Mouse (Mus musculus): ENCODE measurements around the gene Naa38. TPM values are rescaled to one million over a fixed set of nuclear protein-coding genes. Genes with fewer than 3 reads are reported as not detected.

Gene Naa38
- polyA plus RNA-seq, 1 experiment: 222 TPM

DNA sequence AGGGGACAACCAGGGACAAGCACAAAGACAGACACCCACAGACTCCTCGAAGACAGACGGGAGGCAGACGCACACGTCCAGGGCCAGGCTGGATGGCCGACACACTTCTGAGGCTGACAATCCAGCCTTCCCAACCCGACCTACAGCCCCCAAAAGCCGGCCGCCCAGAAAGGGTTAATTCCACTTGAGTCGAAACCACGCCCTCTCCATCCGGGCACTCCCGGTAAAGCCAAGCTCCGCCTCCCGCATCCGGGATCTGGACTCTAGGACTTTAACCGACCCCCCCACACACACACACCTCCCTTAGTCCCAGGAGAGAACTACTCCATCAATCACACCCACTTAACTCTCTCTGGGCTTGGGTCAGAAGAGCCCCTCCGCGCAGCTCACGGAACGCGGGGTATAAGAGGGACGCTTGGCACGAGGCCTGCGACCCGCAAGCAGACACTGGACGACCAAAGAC lies 15.8 kb downstream of the Naa38 start:
- TF ChIP-seq POLR2A (IDR thresholded peaks at IDR 0.05; ENCODE audit: extremely low read depth, insufficient read depth, low read length) (peak; percentile 67; the same call in 1 of the 2 replicates), CTCF (IDR thresholded peaks at IDR 0.05; ENCODE audit: extremely low read depth, insufficient read depth, low read length) (no peak)
- Histone ChIP-seq H3K4me3 (ENCODE audit: insufficient read depth, low read length) (peak overlapping the region; percentile 63), H3K27ac (ENCODE audit: insufficient read depth, low read length) (peak overlapping the region; percentile 94), H3K4me1 (ENCODE audit: control insufficient read depth, insufficient read depth, low read length) (peaks cover 6% of the 10 kb centered on the region)

DNA sequence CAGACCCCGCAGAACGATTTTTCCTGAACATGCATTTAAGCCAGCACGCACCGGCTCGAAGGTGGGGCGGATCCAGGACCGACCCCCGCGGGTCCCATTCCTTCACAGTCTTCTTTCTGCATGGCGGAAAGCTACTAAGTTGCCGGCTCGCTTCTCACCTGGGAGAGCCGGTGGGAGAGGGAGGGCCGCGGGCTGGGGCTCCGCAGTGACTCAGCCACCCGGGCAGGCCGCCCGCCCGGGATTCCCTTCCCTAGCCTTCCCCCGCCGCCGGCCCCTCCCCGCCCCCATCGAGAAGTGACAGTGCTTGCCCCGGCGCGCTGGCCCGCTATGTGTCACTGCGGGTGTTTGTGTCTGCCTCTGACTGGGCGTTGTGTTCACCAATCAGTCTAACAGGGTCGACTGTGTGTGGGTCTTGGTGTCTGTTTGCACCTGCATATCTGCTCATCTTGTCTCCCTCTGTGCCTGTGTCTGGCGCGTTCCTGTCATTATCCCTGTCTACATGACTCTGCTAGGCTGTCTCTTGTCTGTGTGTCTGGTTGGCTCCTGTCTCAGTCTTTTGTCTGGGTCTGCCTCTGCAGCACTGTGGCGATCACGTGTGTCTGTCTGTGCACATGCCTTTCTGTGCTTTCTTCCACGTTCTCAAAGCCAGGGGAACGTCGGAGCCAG lies 16.4 kb downstream of the Naa38 start:
- H3K27ac ChIP-seq (ENCODE audit: insufficient read depth, low read length): peak overlapping the region; percentile 85
- H3K4me1 ChIP-seq (ENCODE audit: control insufficient read depth, insufficient read depth, low read length): peaks cover 6% of the 10 kb centered on the region
- H3K4me3 ChIP-seq (ENCODE audit: insufficient read depth, low read length): peak overlapping the region; percentile 63
- TF ChIP-seq POLR2A (IDR thresholded peaks at IDR 0.05; ENCODE audit: extremely low read depth, insufficient read depth, low read length) (peak; percentile 72), CTCF (IDR thresholded peaks at IDR 0.05; ENCODE audit: extremely low read depth, insufficient read depth, low read length) (no peak)

GRCm38 (mm10) chr11:69412548-69412947 lies 17.3 kb downstream of the Naa38 start:
- peak overlapping the region; percentile 63; the same call in 1 of the 2 replicates for H3K4me3 ChIP-seq (ENCODE audit: insufficient read depth, low read length)
- no peak overlapping the region for H3K27ac ChIP-seq (ENCODE audit: insufficient read depth, low read length)
- TF ChIP-seq CTCF (IDR thresholded peaks at IDR 0.05; ENCODE audit: extremely low read depth, insufficient read depth, low read length): no peak
- no peak for TF ChIP-seq POLR2A (IDR thresholded peaks at IDR 0.05; ENCODE audit: extremely low read depth, insufficient read depth, low read length)
- H3K4me1 ChIP-seq (ENCODE audit: control insufficient read depth, insufficient read depth, low read length): peaks cover 6% of the 10 kb centered on the region

GRCm38 (mm10) chr11:69413221-69414181 lies 18.2 kb downstream of the Naa38 start, which contains the start of gene Kdm6b:
TSS of gene Kdm6b (minus strand) at chr11:69413675.
- peak within 1 kb of the TSS; percentile 63; the same call in 1 of the 2 replicates for H3K4me3 ChIP-seq (ENCODE audit: insufficient read depth, low read length)
- TF ChIP-seq CTCF (IDR thresholded peaks at IDR 0.05; ENCODE audit: extremely low read depth, insufficient read depth, low read length): no peak
- TF ChIP-seq POLR2A (IDR thresholded peaks at IDR 0.05; ENCODE audit: extremely low read depth, insufficient read depth, low read length): no peak
- H3K27ac ChIP-seq (ENCODE audit: insufficient read depth, low read length): no peak within 1 kb of the TSS
- peaks cover 5% of the 10 kb centered on the region; the same call in 1 of the 2 replicates for H3K4me1 ChIP-seq (ENCODE audit: control insufficient read depth, insufficient read depth, low read length)

DNA sequence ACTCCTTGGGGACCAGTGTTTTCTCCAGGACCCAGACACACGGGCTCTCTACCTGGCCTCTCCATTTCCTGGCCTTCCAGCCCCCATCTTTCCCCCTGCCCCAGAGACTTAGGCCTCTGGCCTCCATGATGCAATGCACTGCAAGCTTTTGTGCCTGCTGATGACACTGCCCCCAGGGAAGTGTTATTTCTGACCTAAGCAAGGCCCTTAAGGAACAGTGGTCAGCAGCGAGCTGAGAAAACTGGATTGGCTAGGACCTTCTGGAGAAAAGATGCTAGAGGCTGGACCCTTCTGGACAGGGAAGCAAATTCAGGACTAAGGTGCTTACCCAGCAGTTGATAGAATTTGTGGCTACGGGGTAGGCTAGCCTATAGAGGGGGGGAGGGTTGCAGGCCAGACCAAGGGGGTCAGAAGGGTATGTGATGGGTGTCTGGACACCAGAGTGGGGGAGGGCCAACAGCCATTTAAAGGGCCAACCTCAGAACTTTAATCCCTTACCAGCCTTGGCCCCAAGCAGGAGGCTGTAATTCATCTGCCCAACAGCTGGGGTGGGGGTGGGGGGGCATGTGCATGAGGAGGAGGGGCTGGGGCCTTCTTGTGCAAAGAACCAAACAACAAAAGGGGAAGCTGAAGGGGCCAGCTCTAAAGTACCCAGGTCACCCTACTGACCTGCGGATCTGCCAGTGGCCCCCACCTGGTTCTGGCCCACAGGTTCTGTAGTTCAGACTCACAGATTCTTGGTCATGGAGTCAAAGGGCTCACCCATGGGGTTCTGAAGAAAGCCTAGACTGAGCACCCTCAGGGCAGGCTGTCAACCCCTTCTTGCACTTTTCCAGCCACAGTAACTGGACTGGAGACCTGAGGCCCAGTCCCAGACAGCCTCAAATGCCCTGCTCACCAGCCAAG lies 19.4 kb downstream of the Naa38 start:
- H3K4me1 ChIP-seq (ENCODE audit: control insufficient read depth, insufficient read depth, low read length): peaks cover 5% of the 10 kb centered on the region; the same call in 1 of the 2 replicates
- TF ChIP-seq POLR2A (IDR thresholded peaks at IDR 0.05; ENCODE audit: extremely low read depth, insufficient read depth, low read length): no peak
- no peak for TF ChIP-seq CTCF (IDR thresholded peaks at IDR 0.05; ENCODE audit: extremely low read depth, insufficient read depth, low read length)
- H3K4me3 ChIP-seq (ENCODE audit: insufficient read depth, low read length): peak overlapping the region; percentile 68
- H3K27ac ChIP-seq (ENCODE audit: insufficient read depth, low read length): no peak overlapping the region

- H3K4me1 ChIP-seq (ENCODE audit: control insufficient read depth, insufficient read depth, low read length): peaks cover 5% of the 10 kb centered on the region; the same call in 1 of the 2 replicates
- peak overlapping the region; percentile 49 for H3K27ac ChIP-seq (ENCODE audit: insufficient read depth, low read length)
- TF ChIP-seq CTCF (IDR thresholded peaks at IDR 0.05; ENCODE audit: extremely low read depth, insufficient read depth, low read length) (no peak), POLR2A (IDR thresholded peaks at IDR 0.05; ENCODE audit: extremely low read depth, insufficient read depth, low read length) (0 out of 2 replicates have a peak, but pooled peaks have one; percentile 21)
- H3K4me3 ChIP-seq (ENCODE audit: insufficient read depth, low read length): peak overlapping the region; percentile 68
Measured at GRCm38 (mm10) chr11:69415327-69415667, 20.0 kb downstream of the Naa38 start.

DNA sequence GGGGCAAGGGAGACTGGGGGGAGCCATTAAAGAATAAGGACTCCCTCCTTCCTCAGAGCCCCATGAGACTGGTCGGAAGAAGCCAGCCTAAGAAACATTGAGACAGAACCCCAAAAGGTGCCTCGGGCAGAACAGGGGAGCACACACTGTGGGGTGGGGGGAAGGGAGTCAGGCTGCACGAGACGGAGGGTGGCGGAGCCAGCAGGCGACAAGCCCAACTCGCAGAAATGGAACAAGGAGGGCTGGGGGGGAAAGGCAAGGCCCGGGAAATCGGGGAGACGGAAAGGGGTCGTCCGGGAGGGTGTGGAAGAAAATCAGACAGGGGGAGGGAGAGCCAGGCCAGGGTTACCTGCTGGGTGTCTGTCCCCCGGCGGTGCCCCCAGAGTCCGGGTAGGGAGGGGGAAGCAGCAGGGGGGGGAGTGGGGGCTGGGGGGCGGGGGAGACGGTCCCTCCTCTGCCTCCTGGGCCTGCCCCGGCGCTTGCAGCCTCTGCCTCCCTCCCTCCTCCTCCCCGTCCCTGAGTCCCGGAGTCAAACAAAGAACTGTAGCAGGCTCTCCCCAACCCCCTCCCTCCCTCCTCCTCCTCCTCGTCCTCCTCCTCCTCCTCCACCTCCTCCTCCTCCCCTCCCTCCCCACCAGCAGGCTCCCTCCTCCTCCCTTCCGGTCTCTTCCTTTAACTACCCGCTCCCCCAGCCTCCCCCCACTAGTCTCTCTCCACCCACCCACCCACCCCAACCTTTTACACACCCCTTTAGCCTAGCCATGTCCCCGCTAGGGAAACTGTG lies 20.6 kb downstream of the Naa38 start:
- Histone ChIP-seq H3K4me1 (ENCODE audit: control insufficient read depth, insufficient read depth, low read length) (peaks cover 5% of the 10 kb centered on the region; the same call in 1 of the 2 replicates), H3K4me3 (ENCODE audit: insufficient read depth, low read length) (peak overlapping the region; percentile 68)
- TF ChIP-seq POLR2A (IDR thresholded peaks at IDR 0.05; ENCODE audit: extremely low read depth, insufficient read depth, low read length): 0 out of 2 replicates have a peak, but pooled peaks have one; percentile 11
- no peak for TF ChIP-seq CTCF (IDR thresholded peaks at IDR 0.05; ENCODE audit: extremely low read depth, insufficient read depth, low read length)

GRCm38 (mm10) chr11:69416509-69416908 lies 21.2 kb downstream of the Naa38 start:
- no peak for TF ChIP-seq POLR2A (IDR thresholded peaks at IDR 0.05; ENCODE audit: extremely low read depth, insufficient read depth, low read length)
- no peak for TF ChIP-seq CTCF (IDR thresholded peaks at IDR 0.05; ENCODE audit: extremely low read depth, insufficient read depth, low read length)
- peak overlapping the region; percentile 68; the same call in 1 of the 2 replicates for H3K4me3 ChIP-seq (ENCODE audit: insufficient read depth, low read length)
- H3K27ac ChIP-seq (ENCODE audit: insufficient read depth, low read length): no peak overlapping the region
- H3K4me1 ChIP-seq (ENCODE audit: control insufficient read depth, insufficient read depth, low read length): peaks cover 5% of the 10 kb centered on the region; the same call in 1 of the 2 replicates

More for the DNA sequence above, 20.6 kb downstream of the Naa38 start:
- H3K27ac ChIP-seq (ENCODE audit: insufficient read depth, low read length): peak overlapping the region; percentile 49
